Mouse (Mus musculus): ENCODE data around the gene Lrrfip1.

DNA sequence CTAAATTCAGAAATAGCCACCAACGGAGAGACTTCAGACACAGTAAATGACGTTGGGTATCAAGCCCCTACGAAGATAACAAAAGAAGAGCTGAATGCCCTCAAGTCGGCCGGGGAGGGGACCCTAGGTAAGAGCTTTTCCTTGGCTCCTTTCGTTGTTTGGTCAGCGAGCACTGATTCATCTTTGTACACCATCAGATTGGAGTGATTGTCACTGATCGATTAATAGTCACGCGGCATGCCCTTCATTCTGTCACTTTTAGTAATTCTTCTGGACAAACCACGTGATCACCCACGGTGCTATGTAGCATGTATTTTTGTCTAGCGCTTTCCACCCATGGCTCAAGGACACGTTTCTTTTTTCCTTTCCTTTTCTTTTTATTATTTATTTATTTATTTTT is 113.6 kb downstream of the Lrrfip1 start:
- TF ChIP-seq CTCF (IDR thresholded peaks at IDR 0.05; ENCODE audit: low read depth) (no peak), EP300 (IDR thresholded peaks at IDR 0.05; ENCODE audit: low read depth) (no peak)
